In genomic region chrX:71364062-71364461, GRCm38 (mm10) we compare ENCODE assay signal across 8 mouse cellular contexts. TPM values are rescaled to one million over a fixed set of nuclear protein-coding genes. Genes with fewer than 3 reads are reported as not detected.
A peak's percentile ranks its signal among the peaks of the same experiment; 100 is the strongest.
DNase-seq lines count a peak whose midpoint lies in the region; ATAC-seq and TF ChIP-seq lines count a peak whose summit lies in the region.

No protein-coding gene starts in this region.

- peak overlapping the region; percentile 57 for H3K4me2 ChIP-seq in hindbrain, embryonic 14.5 days (replicated peaks)
- H3K4me2 ChIP-seq in midbrain, embryonic 12.5 days (replicated peaks): peak overlapping the region; percentile 58

- H3K36me3 ChIP-seq in kidney, adult 2 months (ENCODE audit: control insufficient read depth, insufficient read depth, low read length): no peaks in the 10 kb centered on the region
- H3K36me3 ChIP-seq in hindbrain, embryonic 14.5 days (replicated peaks; ENCODE audit: control insufficient read depth, insufficient read depth): no peaks in the 10 kb centered on the region
- H3K36me3 ChIP-seq in midbrain, embryonic 12.5 days: no peaks in the 10 kb centered on the region

- TF ChIP-seq CTCF in kidney, adult 2 months (conservative IDR thresholded peaks at IDR 0.05; ENCODE audit: insufficient read depth, insufficient read length, low read depth, low read length): no peak

- no peaks in the 10 kb centered on the region for H3K9me3 ChIP-seq in hindbrain, embryonic 14.5 days (ENCODE audit: control insufficient read depth, low read length)
- H3K9me3 ChIP-seq in midbrain, embryonic 12.5 days: no peaks in the 10 kb centered on the region

- no peak for ATAC-seq in hindbrain, embryonic 14.5 days (ENCODE audit: low FRiP score)
- no peak for ATAC-seq in midbrain, embryonic 12.5 days (ENCODE audit: low FRiP score, low read depth)

- 0 out of 2 replicates have a peak overlapping the region, but pooled peaks have one; percentile 28 for H3K27ac ChIP-seq in kidney, adult 2 months (ENCODE audit: insufficient read depth, low read depth, low read length)
- no peak overlapping the region for H3K27ac ChIP-seq in brown adipose tissue, adult 24 weeks (replicated peaks; ENCODE audit: low read depth, low read length)
- H3K27ac ChIP-seq in hindbrain, embryonic 14.5 days: no peak overlapping the region
- no peak overlapping the region for H3K27ac ChIP-seq in midbrain, embryonic 12.5 days (replicated peaks)

- WGBS in kidney, adult 2 months: 32% methylated on average over 5 of the region's 5 CpGs
- 79% methylated on average over 5 of the region's 5 CpGs for WGBS in hindbrain, embryonic 14.5 days
- 73% methylated on average over 5 of the region's 5 CpGs for WGBS in midbrain, embryonic 12.5 days

- H3K4me1 ChIP-seq in kidney, adult 2 months (ENCODE audit: control insufficient read depth, insufficient read depth, low read length): no peaks in the 10 kb centered on the region
- H3K4me1 ChIP-seq in brown adipose tissue, adult 24 weeks (ENCODE audit: control insufficient read depth, insufficient read depth, insufficient read length, low read length): peaks cover 3% of the 10 kb centered on the region
- peaks cover 6% of the 10 kb centered on the region; the same call in 1 of the 2 replicates for H3K4me1 ChIP-seq in hindbrain, embryonic 14.5 days (replicated peaks; ENCODE audit: control insufficient read depth, insufficient read depth, low read length)
- H3K4me1 ChIP-seq in midbrain, embryonic 12.5 days: no peaks in the 10 kb centered on the region

- H3K27me3 ChIP-seq in kidney, adult 2 months (replicated peaks; ENCODE audit: control insufficient read depth, insufficient read depth, low read length): no peaks in the 10 kb centered on the region
- H3K27me3 ChIP-seq in hindbrain, embryonic 14.5 days (ENCODE audit: control insufficient read depth, insufficient read depth, low read length): no peaks in the 10 kb centered on the region
- H3K27me3 ChIP-seq in midbrain, embryonic 12.5 days: no peaks in the 10 kb centered on the region

- H3K9ac ChIP-seq in hindbrain, embryonic 14.5 days: peak overlapping the region; percentile 69; the same call in 1 of the 2 replicates
- no peak overlapping the region; the same call in 1 of the 2 replicates for H3K9ac ChIP-seq in midbrain, embryonic 12.5 days (replicated peaks)

- DNase-seq in kidney, adult 2 months: no peak
- no peak for DNase-seq in kidney, postnatal 25 days
- DNase-seq in hindbrain, embryonic 14.5 days (ENCODE audit: low spot score): no peak
- no peak for DNase-seq in embryo, embryonic 9.5 days (ENCODE audit: extremely low spot score)
- no peak for DNase-seq in kidney, postnatal 10 days
- DNase-seq in urinary bladder, postnatal 25 days (ENCODE audit: low spot score): no peak

- TF ChIP-seq POLR2A in kidney, adult 2 months (IDR thresholded peaks at IDR 0.05; ENCODE audit: low read depth, low read length): no peak

- no peak overlapping the region for H3K4me3 ChIP-seq in kidney, adult 2 months (ENCODE audit: insufficient read depth, low read depth, low read length)
- H3K4me3 ChIP-seq in brown adipose tissue, adult 24 weeks (ENCODE audit: insufficient read depth, low read depth, low read length): peak overlapping the region; percentile 95
- H3K4me3 ChIP-seq in hindbrain, embryonic 14.5 days (replicated peaks; ENCODE audit: low read length): peak overlapping the region; percentile 52
- peak overlapping the region; percentile 59 for H3K4me3 ChIP-seq in midbrain, embryonic 12.5 days

RNA-seq across cellular contexts. Expression of gene Mtmr1, which starts 0.5 kb away (rescaled TPM):
- 7.6 and 8.2 TPM in 2 replicates for polyA plus RNA-seq in kidney, adult 2 months (2012; rRNA removed)
- polyA plus RNA-seq in brown adipose tissue, adult 24 weeks (2012; ENCODE audit: insufficient read depth, insufficient read length, missing spikeins): 22.5 and 30.2 TPM in 2 replicates
- 23.2 and 25.4 TPM in 2 replicates for polyA plus RNA-seq in hindbrain, embryonic 14.5 days (2014; fragmentation: Nextera tagmentation; extraction: Ambion mirVana)
- 16.0 and 18.2 TPM in 2 replicates for polyA plus RNA-seq in midbrain, embryonic 12.5 days (2016; fragmentation: Nextera tagmentation; extraction: Ambion mirVana)
